8 mouse cellular contexts compared by ENCODE assay signal in the genomic region with DNA sequence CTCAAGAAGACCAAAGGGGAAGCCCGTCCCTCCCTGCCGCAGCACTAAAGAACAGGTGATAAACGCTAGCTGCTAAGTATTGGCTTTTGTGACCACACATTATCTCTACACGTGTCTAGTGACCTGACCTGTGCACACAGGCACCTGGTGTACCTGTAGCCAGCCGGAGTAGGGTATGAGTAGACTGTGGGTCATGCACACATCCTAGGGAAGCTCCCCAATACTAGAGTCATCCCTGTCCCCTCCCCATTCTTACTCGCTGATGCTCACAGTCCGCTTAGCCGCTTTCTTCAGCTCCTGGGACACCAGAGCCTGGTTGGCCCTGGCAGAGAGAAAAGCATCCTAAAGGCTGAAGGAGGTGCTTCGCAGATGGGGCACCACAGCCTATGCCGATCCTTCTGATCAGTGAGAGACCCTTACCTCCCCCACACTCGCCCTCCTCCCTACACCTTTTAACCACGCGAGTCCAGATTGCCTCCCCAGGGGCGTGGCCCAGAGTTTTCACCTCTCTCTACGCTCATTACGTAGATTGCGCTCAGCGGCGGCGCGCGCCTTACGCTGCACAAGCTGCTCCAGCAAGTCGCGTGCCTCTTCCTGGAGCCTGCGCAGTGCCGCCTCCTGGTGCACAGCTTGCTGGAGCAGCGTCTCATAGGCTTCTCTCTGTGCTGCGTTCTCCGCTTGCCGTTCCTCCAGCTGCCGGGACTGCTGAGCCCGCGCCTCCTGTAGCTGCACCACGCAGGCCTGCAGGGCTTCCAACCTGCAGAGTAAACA. TPM values are rescaled to one million over a fixed set of nuclear protein-coding genes. Genes with fewer than 3 reads are reported as not detected.
DNase-seq lines count a peak whose midpoint lies in the region; ATAC-seq and TF ChIP-seq lines count a peak whose summit lies in the region.

No protein-coding gene starts in this region.

- DNase-seq in adrenal gland, adult 8-10 months = peak; percentile 62
- peak; percentile 92 for DNase-seq in heart, embryonic 10.5 days (ENCODE audit: low spot score)
- peak; percentile 45 for DNase-seq in splenic B cell, adult 2 months (ENCODE audit: low read depth, low spot score)
- DNase-seq in adipocyte (ENCODE audit: low spot score) = no peak

- peaks cover 63% of the 10 kb centered on the region for H3K27me3 ChIP-seq in heart, embryonic 10.5 days (ENCODE audit: insufficient read depth, poor library complexity, severe bottlenecking)
- peaks cover 3% of the 10 kb centered on the region for H3K27me3 ChIP-seq in kidney, embryonic 14.5 days (ENCODE audit: control insufficient read depth, insufficient read depth, low read length)
- H3K27me3 ChIP-seq in limb, embryonic 12.5 days = peaks cover 20% of the 10 kb centered on the region
- peaks cover 37% of the 10 kb centered on the region for H3K27me3 ChIP-seq in midbrain, embryonic 13.5 days
- H3K27me3 ChIP-seq in splenic B cell, adult 2 months (ENCODE audit: control insufficient read depth, insufficient read depth, low read length, poor library complexity, severe bottlenecking) = no peaks in the 10 kb centered on the region

- TF ChIP-seq CTCF in cortical plate, adult 2 months (IDR thresholded peaks at IDR 0.05; ENCODE audit: extremely low read depth, insufficient read depth, low read length) = no peak

- H3K4me1 ChIP-seq in cortical plate, adult 2 months (ENCODE audit: control insufficient read depth, insufficient read depth, low read length) = peaks cover 3% of the 10 kb centered on the region; the same call in 1 of the 2 replicates
- H3K4me1 ChIP-seq in heart, embryonic 10.5 days = peaks cover 35% of the 10 kb centered on the region
- peaks cover 13% of the 10 kb centered on the region for H3K4me1 ChIP-seq in kidney, embryonic 14.5 days (ENCODE audit: control insufficient read depth, insufficient read depth, low read length)
- H3K4me1 ChIP-seq in limb, embryonic 12.5 days (replicated peaks) = peaks cover 30% of the 10 kb centered on the region
- H3K4me1 ChIP-seq in midbrain, embryonic 13.5 days (replicated peaks) = peaks cover 20% of the 10 kb centered on the region

- peak overlapping the region; percentile 71 for H3K4me2 ChIP-seq in kidney, embryonic 14.5 days (replicated peaks; ENCODE audit: low read depth, low read length)
- peak overlapping the region; percentile 66 for H3K4me2 ChIP-seq in limb, embryonic 12.5 days
- H3K4me2 ChIP-seq in midbrain, embryonic 13.5 days (replicated peaks) = peak overlapping the region; percentile 74

- WGBS in heart, embryonic 10.5 days = 11% methylated on average over 35 of the region's 35 CpGs
- 9% methylated on average over 35 of the region's 35 CpGs for WGBS in kidney, embryonic 14.5 days
- 12% methylated on average over 35 of the region's 35 CpGs for WGBS in limb, embryonic 12.5 days
- WGBS in midbrain, embryonic 13.5 days = 10% methylated on average over 35 of the region's 35 CpGs

- peak overlapping the region; percentile 50; the same call in 1 of the 2 replicates for H3K9ac ChIP-seq in kidney, embryonic 14.5 days (ENCODE audit: low read depth, low read length)
- H3K9ac ChIP-seq in limb, embryonic 12.5 days (replicated peaks) = peak overlapping the region; percentile 57
- H3K9ac ChIP-seq in midbrain, embryonic 13.5 days (replicated peaks) = peak overlapping the region; percentile 71

- peak overlapping the region; percentile 27 for H3K4me3 ChIP-seq in cortical plate, adult 2 months (ENCODE audit: insufficient read depth, low read length)
- H3K4me3 ChIP-seq in heart, embryonic 10.5 days = peak overlapping the region; percentile 52
- peak overlapping the region; percentile 34 for H3K4me3 ChIP-seq in kidney, embryonic 14.5 days (ENCODE audit: low read length)
- H3K4me3 ChIP-seq in limb, embryonic 12.5 days (replicated peaks) = peak overlapping the region; percentile 37
- peak overlapping the region; percentile 34 for H3K4me3 ChIP-seq in midbrain, embryonic 13.5 days (replicated peaks)

- peaks cover 28% of the 10 kb centered on the region for H3K36me3 ChIP-seq in heart, embryonic 10.5 days
- no peaks in the 10 kb centered on the region; the same call in 1 of the 2 replicates for H3K36me3 ChIP-seq in kidney, embryonic 14.5 days (ENCODE audit: control insufficient read depth, insufficient read depth, low read length)
- H3K36me3 ChIP-seq in limb, embryonic 12.5 days = peaks cover 16% of the 10 kb centered on the region; the same call in 1 of the 2 replicates
- H3K36me3 ChIP-seq in midbrain, embryonic 13.5 days = peaks cover 9% of the 10 kb centered on the region; the same call in 1 of the 2 replicates
- H3K36me3 ChIP-seq in splenic B cell, adult 2 months (ENCODE audit: control insufficient read depth, insufficient read depth, low read length, poor library complexity, severe bottlenecking) = peaks cover 13% of the 10 kb centered on the region

- peak; percentile 79 for ATAC-seq in kidney, embryonic 14.5 days (ENCODE audit: low FRiP score, low TSS enrichment)
- ATAC-seq in limb, embryonic 12.5 days (ENCODE audit: insufficient number of reproducible peaks, insufficient read depth, low FRiP score, low TSS enrichment, low read depth) = peak; percentile 70
- ATAC-seq in midbrain, embryonic 13.5 days = peak; percentile 93

- TF ChIP-seq POLR2A in cortical plate, adult 2 months (IDR thresholded peaks at IDR 0.05; ENCODE audit: extremely low read depth, insufficient read depth, low read length) = peak; percentile 86

- no peaks in the 10 kb centered on the region for H3K9me3 ChIP-seq in heart, embryonic 10.5 days
- H3K9me3 ChIP-seq in kidney, embryonic 14.5 days (ENCODE audit: control insufficient read depth, low read length) = no peaks in the 10 kb centered on the region
- no peaks in the 10 kb centered on the region for H3K9me3 ChIP-seq in limb, embryonic 12.5 days
- no peaks in the 10 kb centered on the region for H3K9me3 ChIP-seq in midbrain, embryonic 13.5 days

- peak overlapping the region; percentile 5; the same call in 1 of the 2 replicates for H3K27ac ChIP-seq in cortical plate, adult 2 months (ENCODE audit: insufficient read depth, low read length)
- H3K27ac ChIP-seq in heart, embryonic 10.5 days = peak overlapping the region; percentile 37
- H3K27ac ChIP-seq in kidney, embryonic 14.5 days (ENCODE audit: low read depth, low read length) = no peak overlapping the region
- no peak overlapping the region for H3K27ac ChIP-seq in limb, embryonic 12.5 days
- H3K27ac ChIP-seq in midbrain, embryonic 13.5 days = peak overlapping the region; percentile 57; the same call in 1 of the 2 replicates

RNA-seq across cellular contexts. Expression of a gene that starts 5.6 kb away (rescaled TPM):
- 10 to 100 TPM; 20.8 to 49.8 (median 33.4) TPM for total RNA-seq in adrenal gland, adult 8-10 months (2022)
- polyA plus RNA-seq in cortical plate, adult 2 months (2012; rRNA removed) = 65.1 and 74.5 TPM in 2 replicates
- polyA plus RNA-seq in heart, embryonic 10.5 days (2016; fragmentation: Nextera tagmentation; extraction: Ambion mirVana) = 19.2 and 22.1 TPM in 2 replicates
- polyA plus RNA-seq in kidney, embryonic 14.5 days (2014; fragmentation: Nextera tagmentation; extraction: Ambion mirVana) = 7.6 and 10.5 TPM in 2 replicates
- polyA plus RNA-seq in limb, embryonic 12.5 days (2016; fragmentation: Nextera tagmentation; extraction: Ambion mirVana) = 23.2 and 25.8 TPM in 2 replicates
- 16.8 and 20.8 TPM in 2 replicates for polyA plus RNA-seq in midbrain, embryonic 13.5 days (2015; fragmentation: Nextera tagmentation; extraction: Ambion mirVana)

RNA-seq across cellular contexts. Expression of a gene that starts 20.4 kb away (rescaled TPM):
- total RNA-seq in adrenal gland, adult 8-10 months (2022) = 100 to 1,000 TPM in 2 of 4 experiments, 10 to 100 TPM in 2; 39.3 to 195 (median 109) TPM
- 94.2 and 95.5 TPM in 2 replicates for polyA plus RNA-seq in cortical plate, adult 2 months (2012; rRNA removed)
- polyA plus RNA-seq in heart, embryonic 10.5 days (2016; fragmentation: Nextera tagmentation; extraction: Ambion mirVana) = 24.7 and 62.7 TPM in 2 replicates
- polyA plus RNA-seq in kidney, embryonic 14.5 days (2014; fragmentation: Nextera tagmentation; extraction: Ambion mirVana) = 49.5 and 59.6 TPM in 2 replicates
- polyA plus RNA-seq in limb, embryonic 12.5 days (2016; fragmentation: Nextera tagmentation; extraction: Ambion mirVana) = 17.2 and 17.8 TPM in 2 replicates
- 4.4 and 6.8 TPM in 2 replicates for polyA plus RNA-seq in midbrain, embryonic 13.5 days (2015; fragmentation: Nextera tagmentation; extraction: Ambion mirVana)

RNA-seq across cellular contexts. Expression of a gene that starts 51.4 kb away (rescaled TPM):
- 10 to 100 TPM; 34.8 to 67.7 (median 49.6) TPM for total RNA-seq in adrenal gland, adult 8-10 months (2022)
- 16.3 and 19.1 TPM in 2 replicates for polyA plus RNA-seq in cortical plate, adult 2 months (2012; rRNA removed)
- polyA plus RNA-seq in heart, embryonic 10.5 days (2016; fragmentation: Nextera tagmentation; extraction: Ambion mirVana) = 15.9 and 24.6 TPM in 2 replicates
- 70.9 and 92.5 TPM in 2 replicates for polyA plus RNA-seq in kidney, embryonic 14.5 days (2014; fragmentation: Nextera tagmentation; extraction: Ambion mirVana)
- polyA plus RNA-seq in limb, embryonic 12.5 days (2016; fragmentation: Nextera tagmentation; extraction: Ambion mirVana) = 18.0 and 24.0 TPM in 2 replicates
- 6.2 and 7.8 TPM in 2 replicates for polyA plus RNA-seq in midbrain, embryonic 13.5 days (2015; fragmentation: Nextera tagmentation; extraction: Ambion mirVana)

Comparison
In these comparisons a context has a peak if more than half of its experiments do, and no peak if none do; other contexts are left out.
1. H3K27ac ChIP-seq: peak in cortical plate, adult 2 months (single experiment), heart, embryonic 10.5 days (single experiment) and midbrain, embryonic 13.5 days (single experiment); none in kidney, embryonic 14.5 days (single experiment) and limb, embryonic 12.5 days (single experiment).
2. Peak in every context shown above with its lines, with median percentiles within 50 percentile points of each other: H3K4me3 ChIP-seq, ATAC-seq, H3K4me2 ChIP-seq and H3K9ac ChIP-seq.